Mouse (Mus musculus) adrenal gland, adult 2 months (tissue): Measurements from ENCODE around the gene Hoxc11. TPM values are rescaled to one million over a fixed set of nuclear protein-coding genes. Genes with fewer than 3 reads are reported as not detected.

ENCODE experiments used
- DNase-seq: peaks from one replicate; pipeline ENCODE4 v3.0.0; 2021
- microRNA-seq, 2 experiments: library from miRNA; unstranded; fragments of <30 nt; microRNA quantifications; one replicate each; pipeline ENCODE4 v1.2.0; 2021
- polyA plus RNA-seq: library from polyadenylated mRNA; depleted of rRNA; stranded (reverse); fragments of >200 nt; gene quantifications from 2 replicates; pipeline ENCODE4 v1.2.3, GENCODE M21; 2012; rRNA removed
- total RNA-seq, 2 experiments: library from RNA; stranded (reverse); gene quantifications; 2 replicates each; pipeline ENCODE4 v1.2.3; 2021

Gene Hoxc11
- total and polyA plus RNA-seq, 3 experiments: not detected

GRCm38 (mm10) chr15:103005308-103005707 lies 51.1 kb downstream of the Hoxc11 start:
- DNase-seq: peak; percentile 73

GRCm38 (mm10) chr15:103005797-103006196 lies 51.6 kb downstream of the Hoxc11 start:
- no peak for DNase-seq

GRCm38 (mm10) chr15:103006326-103006725 lies 52.1 kb downstream of the Hoxc11 start:
- DNase-seq: no peak

Small RNA genes lying within 50 kb of the gene (microRNA-seq; reads per million reads assigned to microRNA genes)
- 191 to 242 reads per million in 2 experiments for gene Mir196a-2

Other genes starting within 250 kb of the Hoxc11 start
- gene Calcoco1, start 232.2 kb upstream of the Hoxc11 start, total RNA-seq: 100 to 1,000 TPM in 1 of 2 experiments, 10 to 100 TPM in 1; 93.4 to 136 TPM
- 75.4 and 89.3 TPM in 2 replicates for gene Calcoco1, start 232.2 kb upstream of the Hoxc11 start, polyA plus RNA-seq
- gene Hoxc13, start 33.3 kb upstream of the Hoxc11 start, total RNA-seq: not detected
- not detected in 2 replicates for gene Hoxc13, start 33.3 kb upstream of the Hoxc11 start, polyA plus RNA-seq
- not detected for gene Hoxc12, start 17.7 kb upstream of the Hoxc11 start, total RNA-seq
- gene Hoxc12, start 17.7 kb upstream of the Hoxc11 start, polyA plus RNA-seq: not detected in 2 replicates
- under 1 TPM; 0.31 to 0.43 TPM for gene Hoxc10, start 12.4 kb downstream of the Hoxc11 start, total RNA-seq
- gene Hoxc10, start 12.4 kb downstream of the Hoxc11 start, polyA plus RNA-seq: 0.10 TPM in 1 of 2 replicates, not detected in the other
- gene Hoxc5, start 13.0 kb downstream of the Hoxc11 start, total RNA-seq: 10 to 100 TPM in 1 of 2 experiments, 1 to 10 TPM in 1; 6.7 to 10.3 TPM
- gene Hoxc5, start 13.0 kb downstream of the Hoxc11 start, polyA plus RNA-seq: 7.0 and 7.5 TPM in 2 replicates
- 1 to 10 TPM in 1 of 2 experiments, under 1 TPM in 1; 0.49 to 1.8 TPM for gene Hoxc9, start 22.0 kb downstream of the Hoxc11 start, total RNA-seq
- 3.7 and 6.7 TPM in 2 replicates for gene Hoxc9, start 22.0 kb downstream of the Hoxc11 start, polyA plus RNA-seq
- 10 to 100 TPM; 30.6 to 40.1 TPM for gene Hoxc8, start 36.2 kb downstream of the Hoxc11 start, total RNA-seq
- gene Hoxc8, start 36.2 kb downstream of the Hoxc11 start, polyA plus RNA-seq: 13.4 and 17.9 TPM in 2 replicates
- gene Hoxc6, start 43.8 kb downstream of the Hoxc11 start, total RNA-seq: 10 to 100 TPM; 52.2 to 60.3 TPM
- 41.6 and 58.1 TPM in 2 replicates for gene Hoxc6, start 43.8 kb downstream of the Hoxc11 start, polyA plus RNA-seq
- 10 to 100 TPM in 1 of 2 experiments, 1 to 10 TPM in 1; 5.1 to 12.4 TPM for gene Hoxc4, start 64.5 kb downstream of the Hoxc11 start, total RNA-seq
- 8.8 and 9.6 TPM in 2 replicates for gene Hoxc4, start 64.5 kb downstream of the Hoxc11 start, polyA plus RNA-seq
- 10 to 100 TPM; 11.0 to 16.7 TPM for gene Smug1, start 212.7 kb downstream of the Hoxc11 start, total RNA-seq
- 16.6 and 17.1 TPM in 2 replicates for gene Smug1, start 212.7 kb downstream of the Hoxc11 start, polyA plus RNA-seq